Mouse (Mus musculus): ENCODE measurements around the gene Hist3h2ba. TPM values are rescaled to one million over a fixed set of nuclear protein-coding genes. Genes with fewer than 3 reads are reported as not detected.
A peak's percentile ranks its signal among the peaks of the same experiment; 100 is the strongest.

The Hist3h2ba gene
- polyA plus RNA-seq, 1 experiment from 2014 or later: 2.6 TPM

- DNase-seq (ENCODE audit: low spot score): no peak
- ATAC-seq: no peak
- Histone ChIP-seq H3K36me3 (ENCODE audit: insufficient read depth, low read length) (0 out of 2 replicates have a peak, but pooled peaks cover 2% of the 10 kb centered on the region), H3K4me1 (ENCODE audit: insufficient read depth, low read depth, low read length) (no peaks in the 10 kb centered on the region), H3K9ac (replicated peaks; ENCODE audit: low read depth) (no peak overlapping the region), H3K4me2 (replicated peaks; ENCODE audit: low read depth, low read length) (no peak overlapping the region), H3K9me3 (ENCODE audit: low read length) (no peaks in the 10 kb centered on the region), H3K4me3 (ENCODE audit: low read depth, low read length) (no peak overlapping the region), H3K27me3 (replicated peaks; ENCODE audit: insufficient read depth, low read length) (no peaks in the 10 kb centered on the region), H3K27ac (ENCODE audit: low read length) (no peak overlapping the region)
- TF ChIP-seq EP300 (IDR thresholded peaks at IDR 0.05) (no peak), CTCF (IDR thresholded peaks at IDR 0.05) (no peak)
- WGBS: 64% methylated on average over 2 of the region's 3 CpGs
Observed at GRCm38 (mm10) chr11:58926651-58927050, 22.1 kb upstream of the Hist3h2ba start.

GRCm38 (mm10) chr11:58927053-58927452 lies 21.7 kb upstream of the Hist3h2ba start:
- DNase-seq (ENCODE audit: low spot score) (no peak), ATAC-seq (no peak)
- TF ChIP-seq CTCF (IDR thresholded peaks at IDR 0.05) (no peak), EP300 (IDR thresholded peaks at IDR 0.05) (no peak)
- Histone ChIP-seq H3K9me3 (ENCODE audit: low read length) (no peaks in the 10 kb centered on the region), H3K27me3 (replicated peaks; ENCODE audit: insufficient read depth, low read length) (no peaks in the 10 kb centered on the region), H3K4me2 (replicated peaks; ENCODE audit: low read depth, low read length) (no peak overlapping the region), H3K27ac (ENCODE audit: low read length) (no peak overlapping the region), H3K9ac (replicated peaks; ENCODE audit: low read depth) (no peak overlapping the region), H3K36me3 (ENCODE audit: insufficient read depth, low read length) (0 out of 2 replicates have a peak, but pooled peaks cover 4% of the 10 kb centered on the region), H3K4me3 (ENCODE audit: low read depth, low read length) (no peak overlapping the region), H3K4me1 (ENCODE audit: insufficient read depth, low read depth, low read length) (no peaks in the 10 kb centered on the region)
- WGBS: 67% methylated on average over 2 of the region's 2 CpGs

GRCm38 (mm10) chr11:58927790-58928651 lies 20.7 kb upstream of the Hist3h2ba start:
- peak; percentile 91 for DNase-seq (ENCODE audit: low spot score)
- Histone ChIP-seq H3K4me1 (ENCODE audit: insufficient read depth, low read depth, low read length) (no peaks in the 10 kb centered on the region), H3K27ac (ENCODE audit: low read length) (peak overlapping the region; percentile 76), H3K4me2 (replicated peaks; ENCODE audit: low read depth, low read length) (peak overlapping the region; percentile 55), H3K9me3 (ENCODE audit: low read length) (no peaks in the 10 kb centered on the region), H3K9ac (replicated peaks; ENCODE audit: low read depth) (no peak overlapping the region; the same call in 1 of the 2 replicates), H3K27me3 (replicated peaks; ENCODE audit: insufficient read depth, low read length) (no peaks in the 10 kb centered on the region), H3K4me3 (ENCODE audit: low read depth, low read length) (peak overlapping the region; percentile 41), H3K36me3 (ENCODE audit: insufficient read depth, low read length) (peaks cover 8% of the 10 kb centered on the region; the same call in 1 of the 2 replicates)
- TF ChIP-seq CTCF (IDR thresholded peaks at IDR 0.05): peak; percentile 80
- peak; percentile 64 for TF ChIP-seq EP300 (IDR thresholded peaks at IDR 0.05)
- 14% methylated on average over 20 of the region's 20 CpGs for WGBS
- peak; percentile 94 for ATAC-seq

GRCm38 (mm10) chr11:58929055-58929454 lies 19.7 kb upstream of the Hist3h2ba start:
- Histone ChIP-seq H3K27me3 (replicated peaks; ENCODE audit: insufficient read depth, low read length) (no peaks in the 10 kb centered on the region), H3K9me3 (ENCODE audit: low read length) (no peaks in the 10 kb centered on the region), H3K4me3 (ENCODE audit: low read depth, low read length) (no peak overlapping the region), H3K36me3 (ENCODE audit: insufficient read depth, low read length) (peaks cover 19% of the 10 kb centered on the region; the same call in 1 of the 2 replicates), H3K4me2 (replicated peaks; ENCODE audit: low read depth, low read length) (no peak overlapping the region), H3K4me1 (ENCODE audit: insufficient read depth, low read depth, low read length) (no peaks in the 10 kb centered on the region), H3K9ac (replicated peaks; ENCODE audit: low read depth) (no peak overlapping the region), H3K27ac (ENCODE audit: low read length) (no peak overlapping the region)
- DNase-seq (ENCODE audit: low spot score) (no peak), ATAC-seq (no peak)
- 60% methylated on average over 4 of the region's 4 CpGs for WGBS
- TF ChIP-seq CTCF (IDR thresholded peaks at IDR 0.05) (no peak), EP300 (IDR thresholded peaks at IDR 0.05) (no peak)

GRCm38 (mm10) chr11:58929641-58930040 lies 19.1 kb upstream of the Hist3h2ba start:
- DNase-seq (ENCODE audit: low spot score) (no peak), ATAC-seq (no peak)
- Histone ChIP-seq H3K9ac (replicated peaks; ENCODE audit: low read depth) (no peak overlapping the region), H3K27me3 (replicated peaks; ENCODE audit: insufficient read depth, low read length) (no peaks in the 10 kb centered on the region), H3K4me1 (ENCODE audit: insufficient read depth, low read depth, low read length) (no peaks in the 10 kb centered on the region), H3K9me3 (ENCODE audit: low read length) (no peaks in the 10 kb centered on the region), H3K4me2 (replicated peaks; ENCODE audit: low read depth, low read length) (no peak overlapping the region), H3K4me3 (ENCODE audit: low read depth, low read length) (no peak overlapping the region), H3K27ac (ENCODE audit: low read length) (no peak overlapping the region), H3K36me3 (ENCODE audit: insufficient read depth, low read length) (peaks cover 23% of the 10 kb centered on the region; the same call in 1 of the 2 replicates)
- WGBS: 40% methylated on average over 3 of the region's 3 CpGs
- TF ChIP-seq CTCF (IDR thresholded peaks at IDR 0.05) (no peak), EP300 (IDR thresholded peaks at IDR 0.05) (no peak)

- no peaks in the 10 kb centered on the region for H3K4me1 ChIP-seq (ENCODE audit: insufficient read depth, low read depth, low read length)
- TF ChIP-seq CTCF (IDR thresholded peaks at IDR 0.05) (no peak), EP300 (IDR thresholded peaks at IDR 0.05) (no peak)
- H3K9me3 ChIP-seq (ENCODE audit: low read length): no peaks in the 10 kb centered on the region
- DNase-seq (ENCODE audit: low spot score) (no peak), ATAC-seq (no peak)
- no peak overlapping the region for H3K27ac ChIP-seq (ENCODE audit: low read length)
- H3K36me3 ChIP-seq (ENCODE audit: insufficient read depth, low read length): peaks cover 23% of the 10 kb centered on the region; the same call in 1 of the 2 replicates
- no peak overlapping the region for H3K4me3 ChIP-seq (ENCODE audit: low read depth, low read length)
- no peak overlapping the region for H3K4me2 ChIP-seq (replicated peaks; ENCODE audit: low read depth, low read length)
- WGBS: 85% methylated on average over 3 of the region's 3 CpGs
- no peaks in the 10 kb centered on the region for H3K27me3 ChIP-seq (replicated peaks; ENCODE audit: insufficient read depth, low read length)
- H3K9ac ChIP-seq (replicated peaks; ENCODE audit: low read depth): no peak overlapping the region
Observed at GRCm38 (mm10) chr11:58930254-58930653, 18.5 kb upstream of the Hist3h2ba start.

Data from lung, postnatal 0 days (tissue).